Mouse (Mus musculus): Measurements from ENCODE around the gene S1pr1. TPM values are rescaled to one million over a fixed set of nuclear protein-coding genes. Genes with fewer than 3 reads are reported as not detected.

The S1pr1 gene
- polyA plus RNA-seq, 1 experiment from 2014 or later, result 10.3 TPM

DNA sequence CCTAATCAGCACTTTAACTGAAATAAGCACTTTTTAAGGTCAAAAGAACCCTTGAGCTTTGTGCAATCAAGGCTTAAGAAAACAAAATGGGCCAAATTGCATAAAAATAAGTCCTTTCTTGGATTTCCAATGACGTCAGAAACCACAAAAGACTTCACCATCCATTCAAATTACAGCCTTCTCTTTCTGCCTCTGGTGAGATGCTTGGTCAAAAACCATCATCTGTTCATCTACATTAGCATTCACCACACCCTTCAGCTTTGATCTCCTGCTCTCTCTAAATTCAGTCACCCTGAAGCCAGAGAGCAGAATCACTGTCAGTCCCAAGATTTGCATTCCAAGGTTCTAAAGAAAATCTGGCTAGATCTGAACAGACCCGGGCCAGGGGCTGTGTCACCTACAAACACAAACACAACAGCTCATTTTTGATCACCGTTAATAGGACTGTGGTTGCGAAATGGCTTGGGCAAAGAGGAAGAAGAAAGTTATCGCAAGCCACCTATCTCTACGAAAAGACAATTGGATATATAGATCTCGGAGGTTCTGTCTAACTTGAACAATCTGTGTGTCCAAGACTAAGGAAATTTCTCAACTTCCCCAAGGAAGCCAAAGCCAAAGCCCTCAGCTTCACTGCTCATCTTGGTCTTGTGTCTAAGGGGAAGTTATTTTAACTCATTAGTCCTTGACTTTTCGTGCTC is 19.5 kb downstream of the S1pr1 start:
- H3K9me3 ChIP-seq (ENCODE audit: low read length), result no peaks in the 10 kb centered on the region
- H3K36me3 ChIP-seq (replicated peaks; ENCODE audit: insufficient read depth, low read length), result no peaks in the 10 kb centered on the region
- DNase-seq (no peak), ATAC-seq (no peak)
- H3K9ac ChIP-seq (replicated peaks), result no peak overlapping the region
- H3K27ac ChIP-seq (ENCODE audit: low read depth), result 0 out of 2 replicates have a peak overlapping the region, but pooled peaks have one; percentile 26
- no peak overlapping the region for H3K4me3 ChIP-seq (ENCODE audit: low read depth, low read length)
- H3K4me1 ChIP-seq (ENCODE audit: insufficient read depth), result peaks cover 14% of the 10 kb centered on the region; the same call in 1 of the 2 replicates
- WGBS (ENCODE audit: insufficient replicate concordance), result 27% methylated on average over 8 of the region's 8 CpGs
- TF ChIP-seq EP300 (IDR thresholded peaks at IDR 0.05; ENCODE audit: low read depth) (0 out of 2 replicates have a peak, but pooled peaks have one; percentile 9), CTCF (IDR thresholded peaks at IDR 0.05; ENCODE audit: low read depth) (no peak)
- H3K27me3 ChIP-seq (ENCODE audit: insufficient read depth, low read length), result no peaks in the 10 kb centered on the region
- H3K4me2 ChIP-seq (ENCODE audit: low read depth, low read length), result no peak overlapping the region

DNA sequence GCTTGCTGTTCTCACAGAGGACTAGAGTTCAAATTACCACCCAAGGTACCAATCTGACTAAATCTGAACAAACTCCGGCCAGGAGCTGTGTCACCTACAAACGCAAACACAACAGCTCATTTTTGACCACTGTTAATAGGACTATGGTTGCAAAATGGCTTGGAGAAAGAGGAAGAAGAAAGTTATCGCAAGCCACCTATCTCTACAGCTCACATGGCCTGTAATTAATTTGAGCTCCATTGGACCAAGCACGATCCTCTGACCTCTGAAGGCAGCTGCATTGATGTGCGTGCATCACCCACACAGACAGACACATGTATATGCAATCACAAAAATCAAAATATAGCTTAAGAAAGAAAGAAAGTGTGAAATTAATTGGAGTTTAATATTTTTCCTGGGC is 20.7 kb downstream of the S1pr1 start:
- H3K27me3 ChIP-seq (ENCODE audit: insufficient read depth, low read length), result no peaks in the 10 kb centered on the region
- H3K27ac ChIP-seq (ENCODE audit: low read depth), result no peak overlapping the region
- no peak overlapping the region for H3K4me3 ChIP-seq (ENCODE audit: low read depth, low read length)
- no peak for DNase-seq
- WGBS (ENCODE audit: insufficient replicate concordance), result 33% methylated on average over 5 of the region's 5 CpGs
- no peaks in the 10 kb centered on the region for H3K36me3 ChIP-seq (replicated peaks; ENCODE audit: insufficient read depth, low read length)
- H3K4me2 ChIP-seq (ENCODE audit: low read depth, low read length), result no peak overlapping the region
- no peak overlapping the region for H3K9ac ChIP-seq (replicated peaks)
- no peaks in the 10 kb centered on the region for H3K9me3 ChIP-seq (ENCODE audit: low read length)
- peaks cover 14% of the 10 kb centered on the region; the same call in 1 of the 2 replicates for H3K4me1 ChIP-seq (ENCODE audit: insufficient read depth)
- ATAC-seq, result no peak
- TF ChIP-seq CTCF (IDR thresholded peaks at IDR 0.05; ENCODE audit: low read depth), result no peak

DNA sequence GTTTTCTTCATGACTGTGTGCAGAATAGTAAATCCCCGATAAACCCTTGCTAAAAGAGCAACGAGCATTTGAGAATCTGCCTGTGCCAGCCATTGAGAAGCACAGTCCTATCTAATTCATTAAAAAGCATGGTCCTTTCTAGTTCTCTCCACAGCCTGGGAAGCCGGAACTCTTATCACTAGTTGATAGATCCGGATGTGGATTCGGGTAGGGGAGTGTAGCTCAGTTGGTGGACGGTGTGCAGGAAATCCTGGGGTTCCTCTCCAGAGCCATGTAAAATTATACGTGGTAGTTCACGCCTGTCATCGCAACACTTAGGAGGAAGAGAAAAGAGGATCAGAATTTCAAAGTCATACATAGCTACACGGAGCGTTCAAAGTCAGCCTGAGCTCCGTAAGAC is 21.5 kb downstream of the S1pr1 start:
- Histone ChIP-seq H3K4me1 (ENCODE audit: insufficient read depth) (peaks cover 14% of the 10 kb centered on the region; the same call in 1 of the 2 replicates), H3K36me3 (replicated peaks; ENCODE audit: insufficient read depth, low read length) (no peaks in the 10 kb centered on the region), H3K9me3 (ENCODE audit: low read length) (no peaks in the 10 kb centered on the region), H3K9ac (replicated peaks) (no peak overlapping the region), H3K27ac (ENCODE audit: low read depth) (peak overlapping the region; percentile 39), H3K27me3 (ENCODE audit: insufficient read depth, low read length) (no peaks in the 10 kb centered on the region), H3K4me2 (ENCODE audit: low read depth, low read length) (peak overlapping the region; percentile 26; the same call in 1 of the 2 replicates), H3K4me3 (ENCODE audit: low read depth, low read length) (no peak overlapping the region)
- TF ChIP-seq EP300 (IDR thresholded peaks at IDR 0.05; ENCODE audit: low read depth) (no peak), CTCF (IDR thresholded peaks at IDR 0.05; ENCODE audit: low read depth) (no peak)
- WGBS (ENCODE audit: insufficient replicate concordance), result 29% methylated on average over 12 of the region's 12 CpGs
- DNase-seq, result no peak
- no peak for ATAC-seq

DNA sequence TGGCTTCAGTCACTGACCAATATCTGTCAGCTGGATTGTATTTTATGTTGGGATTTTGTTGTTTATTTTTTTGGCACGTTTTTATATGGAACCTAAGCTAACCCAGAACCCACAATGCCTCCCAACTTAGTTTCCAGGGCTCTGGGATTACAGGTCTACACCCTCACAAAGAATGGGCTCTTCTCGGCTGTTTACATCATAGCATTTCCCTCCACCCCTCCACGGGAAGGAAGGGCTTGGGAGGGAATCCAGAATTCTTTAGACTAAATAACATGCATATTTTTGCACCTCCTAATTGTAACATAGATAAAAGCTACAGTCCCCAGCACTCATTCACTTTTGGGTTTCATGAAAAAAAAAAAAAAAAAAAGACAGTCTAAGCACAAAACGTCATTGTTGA is 22.0 kb downstream of the S1pr1 start:
- no peaks in the 10 kb centered on the region for H3K36me3 ChIP-seq (replicated peaks; ENCODE audit: insufficient read depth, low read length)
- 30% methylated on average over 4 of the region's 4 CpGs for WGBS (ENCODE audit: insufficient replicate concordance)
- no peak overlapping the region for H3K27ac ChIP-seq (ENCODE audit: low read depth)
- H3K9ac ChIP-seq (replicated peaks), result no peak overlapping the region
- H3K9me3 ChIP-seq (ENCODE audit: low read length), result no peaks in the 10 kb centered on the region
- H3K4me2 ChIP-seq (ENCODE audit: low read depth, low read length), result no peak overlapping the region
- H3K27me3 ChIP-seq (ENCODE audit: insufficient read depth, low read length), result no peaks in the 10 kb centered on the region
- no peak for DNase-seq
- ATAC-seq, result no peak
- H3K4me3 ChIP-seq (ENCODE audit: low read depth, low read length), result no peak overlapping the region
- no peak for TF ChIP-seq CTCF (IDR thresholded peaks at IDR 0.05; ENCODE audit: low read depth)
- TF ChIP-seq EP300 (IDR thresholded peaks at IDR 0.05; ENCODE audit: low read depth), result no peak
- peaks cover 14% of the 10 kb centered on the region; the same call in 1 of the 2 replicates for H3K4me1 ChIP-seq (ENCODE audit: insufficient read depth)

DNA sequence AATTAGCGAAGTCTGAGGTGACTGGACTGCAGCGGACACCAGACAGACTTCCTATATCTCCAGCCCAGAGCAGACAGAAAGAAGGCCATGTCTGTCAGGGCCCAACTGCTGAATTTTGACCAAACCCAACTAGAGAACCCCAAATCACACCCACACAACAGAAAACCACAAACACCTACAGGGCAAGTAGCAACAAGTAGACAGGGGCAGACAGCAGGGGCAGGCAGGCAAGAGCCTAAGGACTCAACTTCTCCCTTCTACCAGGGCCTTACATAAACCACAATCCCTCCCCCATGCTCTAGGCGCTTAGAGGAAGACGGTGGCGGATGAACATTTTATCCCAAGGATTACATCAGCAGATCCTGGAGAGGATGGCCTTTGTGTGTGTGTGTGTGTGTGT is 22.5 kb downstream of the S1pr1 start:
- Histone ChIP-seq H3K36me3 (replicated peaks; ENCODE audit: insufficient read depth, low read length) (no peaks in the 10 kb centered on the region), H3K4me2 (ENCODE audit: low read depth, low read length) (no peak overlapping the region), H3K27me3 (ENCODE audit: insufficient read depth, low read length) (no peaks in the 10 kb centered on the region), H3K9me3 (ENCODE audit: low read length) (no peaks in the 10 kb centered on the region), H3K4me1 (ENCODE audit: insufficient read depth) (peaks cover 14% of the 10 kb centered on the region; the same call in 1 of the 2 replicates), H3K4me3 (ENCODE audit: low read depth, low read length) (no peak overlapping the region), H3K9ac (replicated peaks) (no peak overlapping the region), H3K27ac (ENCODE audit: low read depth) (no peak overlapping the region)
- WGBS (ENCODE audit: insufficient replicate concordance), result 58% methylated on average over 5 of the region's 5 CpGs
- DNase-seq (no peak), ATAC-seq (no peak)
- TF ChIP-seq CTCF (IDR thresholded peaks at IDR 0.05; ENCODE audit: low read depth), result no peak
- TF ChIP-seq EP300 (IDR thresholded peaks at IDR 0.05; ENCODE audit: low read depth), result no peak

DNA sequence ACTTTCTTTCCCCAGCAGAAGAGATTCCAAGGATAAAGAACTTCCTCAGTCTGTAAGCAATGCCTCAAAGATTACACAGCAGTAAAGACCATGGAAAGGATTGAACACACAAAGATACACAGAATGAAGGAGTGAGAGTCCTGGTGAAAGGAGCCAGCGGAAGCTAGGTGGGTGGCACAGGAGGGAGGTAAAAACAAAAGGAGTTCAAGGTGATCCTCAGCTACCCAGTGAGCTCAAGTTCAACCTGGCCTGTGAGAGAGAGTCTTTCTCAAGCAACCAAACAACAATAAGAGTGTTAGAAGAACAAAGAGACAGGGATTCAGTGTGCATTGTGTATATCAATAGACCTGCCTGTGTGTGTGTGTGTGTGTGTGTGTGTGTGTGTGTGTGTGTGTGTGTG is 25.0 kb downstream of the S1pr1 start:
- Histone ChIP-seq H3K4me2 (ENCODE audit: low read depth, low read length) (no peak overlapping the region), H3K4me1 (ENCODE audit: insufficient read depth) (0 out of 2 replicates have a peak, but pooled peaks cover 7% of the 10 kb centered on the region), H3K9me3 (ENCODE audit: low read length) (no peaks in the 10 kb centered on the region), H3K27ac (ENCODE audit: low read depth) (peak overlapping the region; percentile 29; the same call in 1 of the 2 replicates), H3K4me3 (ENCODE audit: low read depth, low read length) (no peak overlapping the region), H3K36me3 (replicated peaks; ENCODE audit: insufficient read depth, low read length) (no peaks in the 10 kb centered on the region), H3K27me3 (ENCODE audit: insufficient read depth, low read length) (no peaks in the 10 kb centered on the region), H3K9ac (replicated peaks) (no peak overlapping the region)
- 96% methylated on average over 1 of the region's 1 CpGs for WGBS (ENCODE audit: insufficient replicate concordance)
- no peak for ATAC-seq
- no peak for DNase-seq
- no peak for TF ChIP-seq EP300 (IDR thresholded peaks at IDR 0.05; ENCODE audit: low read depth)
- no peak for TF ChIP-seq CTCF (IDR thresholded peaks at IDR 0.05; ENCODE audit: low read depth)
